Mouse (Mus musculus) midbrain, embryonic 15.5 days (tissue): Measurements from ENCODE around the gene Kcng4. TPM values are rescaled to one million over a fixed set of nuclear protein-coding genes. Genes with fewer than 3 reads are reported as not detected.

ENCODE experiments used
- ATAC-seq: fragments of 200-750 bp; cut with Nextera tagmentation; replicated peaks from 2 replicates; pipeline ENCODE4 v1.8.0; 2017; ENCODE audit warnings: moderate TSS enrichment
- H3K27ac ChIP-seq: fragments of 300-500 bp; sonication (generic); 2 replicates; pipeline ENCODE4 v1.5.1; 2015; ENCODE audit warnings: mild to moderate bottlenecking, inconsistent platforms
- H3K27me3 ChIP-seq: fragments of 300-500 bp; sonication (generic); replicated peaks from 2 replicates; pipeline ENCODE4 v1.6.1; 2015; ENCODE audit warnings: inconsistent platforms
- H3K36me3 ChIP-seq: fragments of 300-500 bp; sonication (generic); replicated peaks from 2 replicates; pipeline ENCODE4 v1.6.1; 2015; ENCODE audit warnings: inconsistent platforms
- H3K4me1 ChIP-seq: fragments of 300-500 bp; sonication (generic); 2 replicates; pipeline ENCODE4 v1.6.1; 2015; ENCODE audit warnings: inconsistent platforms
- H3K4me2 ChIP-seq: fragments of 300-500 bp; sonication (generic); 2 replicates; pipeline ENCODE4 v1.6.1; 2015; ENCODE audit warnings: inconsistent platforms, mild to moderate bottlenecking, moderate library complexity
- H3K4me3 ChIP-seq: fragments of 300-500 bp; sonication (generic); 2 replicates; pipeline ENCODE4 v1.5.1; 2015; ENCODE audit warnings: mild to moderate bottlenecking, inconsistent platforms
- H3K9ac ChIP-seq: fragments of 300-500 bp; sonication (generic); 2 replicates; pipeline ENCODE4 v1.6.1; 2015; ENCODE audit warnings: mild to moderate bottlenecking, inconsistent platforms
- H3K9me3 ChIP-seq: fragments of 300-500 bp; sonication (generic); 2 replicates; pipeline ENCODE4 v1.6.1; 2016; ENCODE audit warnings: inconsistent platforms
- WGBS: fragments of 180-500 bp; shearing (Covaris S2); methylation state at CpG from one replicate; pipeline ENCODE4 v1.1.7; 2015; ENCODE audit warnings: mixed read lengths; 5-methylcytosine and 5-hydroxymethylcytosine counted together
- polyA plus RNA-seq: library from polyadenylated mRNA; unstranded; fragments of >200 nt; fragmentation: Nextera tagmentation; extraction: Ambion mirVana; gene quantifications from 2 replicates; pipeline ENCODE4 v1.2.1, GENCODE M21; 2015

The Kcng4 gene
- polyA plus RNA-seq, 1 experiment from 2014 or later = 0.14 TPM

DNA sequence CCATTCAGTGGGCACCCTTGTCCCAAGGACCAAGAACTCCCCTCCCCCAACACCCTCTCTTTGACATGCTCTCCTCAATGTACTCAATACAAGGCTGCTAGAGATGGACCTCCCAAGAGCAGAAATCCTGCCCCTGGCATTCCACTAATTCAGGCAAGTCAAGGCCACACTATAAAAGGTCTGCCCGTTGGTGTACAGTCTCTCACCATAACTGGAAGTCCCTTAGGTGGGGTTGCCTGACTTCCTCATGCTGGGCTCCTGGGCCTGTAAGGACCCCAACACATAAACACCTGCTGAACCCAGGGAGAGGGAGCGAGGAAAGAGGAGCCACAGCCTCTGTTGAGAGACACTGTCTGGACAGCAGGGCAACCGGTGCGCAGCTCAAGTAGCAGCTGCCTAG lies 31.7 kb downstream of the Kcng4 start:
- 96% methylated on average over 4 of the region's 4 CpGs for WGBS
- peak overlapping the region; percentile 85; the same call in 1 of the 2 replicates for H3K9ac ChIP-seq
- H3K36me3 ChIP-seq = peaks cover 19% of the 10 kb centered on the region
- H3K4me3 ChIP-seq = peak overlapping the region; percentile 89
- no peaks in the 10 kb centered on the region for H3K9me3 ChIP-seq
- ATAC-seq = no peak
- no peak overlapping the region for H3K27ac ChIP-seq
- peak overlapping the region; percentile 89 for H3K4me2 ChIP-seq
- peaks cover 18% of the 10 kb centered on the region for H3K4me1 ChIP-seq
- H3K27me3 ChIP-seq = no peaks in the 10 kb centered on the region

DNA sequence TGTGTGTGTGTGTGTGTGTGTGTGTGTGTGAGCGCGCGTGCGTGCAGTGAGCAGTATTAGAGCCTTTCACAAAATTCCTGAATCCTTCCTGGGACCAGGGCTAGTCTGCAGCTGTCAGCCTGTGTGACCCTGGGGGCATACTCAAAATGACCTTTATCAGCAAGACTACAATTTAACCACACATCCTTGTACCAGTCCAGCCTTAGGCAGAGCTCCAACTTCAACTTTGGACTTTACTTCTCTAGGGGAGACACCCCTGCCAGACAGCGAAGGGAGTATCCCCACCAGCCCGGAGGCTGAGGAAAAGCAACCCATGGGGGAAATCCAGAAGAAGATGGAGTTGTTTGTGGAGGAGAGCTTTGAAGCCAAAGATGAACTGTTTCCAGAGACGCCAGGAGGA lies 44.0 kb downstream of the Kcng4 start:
- Histone ChIP-seq H3K4me3 (no peak overlapping the region), H3K9me3 (no peaks in the 10 kb centered on the region), H3K4me2 (no peak overlapping the region), H3K36me3 (no peaks in the 10 kb centered on the region), H3K4me1 (no peaks in the 10 kb centered on the region), H3K27me3 (no peaks in the 10 kb centered on the region), H3K9ac (no peak overlapping the region), H3K27ac (no peak overlapping the region)
- ATAC-seq = no peak
- WGBS = 97% methylated on average over 7 of the region's 7 CpGs

DNA sequence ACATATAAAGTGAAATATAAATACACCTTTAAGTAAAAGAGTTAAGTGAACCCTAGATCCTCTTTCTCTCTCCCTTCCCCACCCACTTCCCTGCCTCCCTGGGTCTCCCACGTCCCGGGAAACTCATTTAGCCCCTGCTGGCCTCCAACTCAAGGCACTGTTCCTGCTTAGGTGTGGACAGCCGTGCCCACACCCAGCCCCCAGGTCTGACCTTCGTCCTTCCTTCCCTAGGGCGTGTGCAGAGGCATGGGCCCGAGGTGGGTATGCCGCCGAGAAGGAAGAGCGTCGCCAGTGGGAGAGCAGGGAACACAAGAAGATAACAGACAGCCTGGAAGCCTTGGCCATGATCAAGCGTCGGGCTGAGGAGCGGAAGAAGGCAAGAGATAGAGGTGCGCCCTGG lies 45.1 kb downstream of the Kcng4 start:
- no peaks in the 10 kb centered on the region for H3K4me1 ChIP-seq
- H3K9me3 ChIP-seq = no peaks in the 10 kb centered on the region
- no peak for ATAC-seq
- no peak overlapping the region for H3K9ac ChIP-seq
- H3K27ac ChIP-seq = no peak overlapping the region
- no peaks in the 10 kb centered on the region for H3K36me3 ChIP-seq
- no peaks in the 10 kb centered on the region for H3K27me3 ChIP-seq
- 85% methylated on average over 14 of the region's 14 CpGs for WGBS
- no peak overlapping the region for H3K4me2 ChIP-seq
- H3K4me3 ChIP-seq = no peak overlapping the region

DNA sequence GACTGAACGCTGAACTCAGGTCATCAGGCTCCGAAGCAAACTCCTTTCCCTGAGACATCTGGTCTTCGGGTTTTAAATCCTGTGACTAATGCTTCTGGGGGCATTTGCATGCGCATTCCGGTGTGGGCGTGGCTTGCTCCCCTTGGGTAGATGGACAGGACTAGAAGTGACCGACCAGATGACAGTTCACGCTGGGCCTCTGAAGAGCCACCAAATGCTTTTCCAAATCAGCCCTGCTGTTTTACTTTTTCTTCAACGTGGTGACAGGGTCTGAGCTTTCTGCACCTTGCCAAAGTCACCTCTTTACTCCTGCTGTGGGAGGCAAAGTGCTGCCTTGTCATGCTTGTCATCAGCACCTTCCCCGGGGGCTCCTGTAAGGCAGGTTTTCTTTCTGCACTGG lies 46.6 kb downstream of the Kcng4 start:
- Histone ChIP-seq H3K27me3 (no peaks in the 10 kb centered on the region), H3K4me3 (no peak overlapping the region), H3K4me1 (no peaks in the 10 kb centered on the region), H3K36me3 (no peaks in the 10 kb centered on the region), H3K9ac (no peak overlapping the region), H3K4me2 (no peak overlapping the region), H3K9me3 (no peaks in the 10 kb centered on the region), H3K27ac (no peak overlapping the region)
- ATAC-seq = no peak
- WGBS = 15% methylated on average over 10 of the region's 10 CpGs

DNA sequence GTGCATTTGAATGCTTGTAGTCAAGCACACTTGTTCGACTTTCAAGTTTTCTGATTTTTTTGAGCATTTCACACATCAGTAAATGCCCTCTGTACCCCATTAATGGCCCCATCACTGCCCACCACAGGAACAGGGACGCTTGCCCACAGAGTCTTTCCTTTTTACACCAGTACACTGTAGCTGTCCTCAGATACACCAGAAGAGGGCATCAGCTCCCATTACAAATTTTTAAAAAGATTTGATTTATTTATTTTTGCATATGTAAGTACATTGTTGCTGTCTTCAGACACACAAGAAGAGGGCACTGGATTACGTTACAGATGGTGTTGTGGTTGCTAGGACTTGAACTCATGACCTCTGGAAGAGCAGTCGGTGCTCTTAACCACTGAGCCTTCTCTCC lies 47.2 kb downstream of the Kcng4 start:
- H3K4me2 ChIP-seq = no peak overlapping the region
- no peaks in the 10 kb centered on the region for H3K4me1 ChIP-seq
- no peaks in the 10 kb centered on the region for H3K9me3 ChIP-seq
- no peak overlapping the region for H3K4me3 ChIP-seq
- H3K9ac ChIP-seq = no peak overlapping the region
- WGBS = 73% methylated on average over 4 of the region's 4 CpGs
- no peaks in the 10 kb centered on the region for H3K36me3 ChIP-seq
- no peak for ATAC-seq
- H3K27me3 ChIP-seq = no peaks in the 10 kb centered on the region
- no peak overlapping the region for H3K27ac ChIP-seq

GRCm38 (mm10) chr8:119585901-119586300 lies 49.6 kb downstream of the Kcng4 start:
- Histone ChIP-seq H3K9me3 (no peaks in the 10 kb centered on the region), H3K9ac (no peak overlapping the region), H3K4me2 (peak overlapping the region; percentile 48), H3K4me1 (no peaks in the 10 kb centered on the region), H3K36me3 (no peaks in the 10 kb centered on the region), H3K27ac (no peak overlapping the region), H3K4me3 (peak overlapping the region; percentile 26), H3K27me3 (no peaks in the 10 kb centered on the region)
- no peak for ATAC-seq
- whole genome bisulfite sequencing = 32% methylated on average over 24 of the region's 24 CpGs

DNA sequence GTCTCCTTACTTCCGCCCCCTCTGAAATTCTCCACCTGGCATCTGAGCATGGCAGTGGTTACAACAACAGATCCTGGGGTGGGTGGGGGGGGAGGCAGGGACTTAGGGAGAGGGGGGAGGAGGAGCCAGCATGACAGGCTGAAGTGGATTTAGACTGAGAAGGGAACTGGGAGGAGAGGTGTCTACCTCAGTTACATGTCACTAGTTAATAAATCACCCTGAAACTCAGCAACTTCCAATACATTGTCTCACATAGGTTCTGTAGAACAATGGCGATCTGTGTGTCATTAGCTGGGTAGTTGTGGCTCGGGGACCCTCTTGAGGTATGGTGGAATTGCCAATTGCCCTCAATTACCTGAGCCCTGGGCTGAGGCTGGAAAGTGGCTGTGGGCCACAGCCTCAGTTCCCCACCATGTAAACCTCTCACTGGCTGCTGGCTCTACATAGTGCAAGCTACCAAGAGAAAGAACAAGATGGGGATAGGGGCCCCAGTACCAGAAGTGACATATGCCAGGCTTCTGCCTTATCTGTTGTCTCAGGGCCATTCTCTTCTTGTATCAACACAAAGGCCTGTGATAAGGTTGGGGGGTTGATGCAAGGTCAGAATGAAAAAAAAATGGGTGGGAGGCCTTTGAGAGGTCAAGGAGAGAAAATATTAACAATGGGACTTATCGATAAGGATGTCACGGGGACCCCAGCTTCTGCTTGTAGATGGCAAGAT lies 54.9 kb downstream of the Kcng4 start:
- no peak overlapping the region for H3K27ac ChIP-seq
- H3K4me2 ChIP-seq = no peak overlapping the region
- peaks cover under 1% of the 10 kb centered on the region for H3K4me1 ChIP-seq
- no peak for ATAC-seq
- no peak overlapping the region for H3K4me3 ChIP-seq
- H3K27me3 ChIP-seq = peaks cover 15% of the 10 kb centered on the region
- no peaks in the 10 kb centered on the region for H3K9me3 ChIP-seq
- H3K36me3 ChIP-seq = no peaks in the 10 kb centered on the region
- no peak overlapping the region for H3K9ac ChIP-seq
- 89% methylated on average over 5 of the region's 5 CpGs for WGBS

GRCm38 (mm10) chr8:119579096-119579495 lies 56.4 kb downstream of the Kcng4 start:
- no peaks in the 10 kb centered on the region for H3K9me3 ChIP-seq
- H3K4me3 ChIP-seq = no peak overlapping the region
- H3K4me2 ChIP-seq = no peak overlapping the region
- WGBS = 44% methylated on average over 13 of the region's 13 CpGs
- ATAC-seq = no peak
- peaks cover 15% of the 10 kb centered on the region for H3K27me3 ChIP-seq
- no peak overlapping the region for H3K27ac ChIP-seq
- no peaks in the 10 kb centered on the region for H3K36me3 ChIP-seq
- no peak overlapping the region for H3K9ac ChIP-seq
- peaks cover 7% of the 10 kb centered on the region for H3K4me1 ChIP-seq

DNA sequence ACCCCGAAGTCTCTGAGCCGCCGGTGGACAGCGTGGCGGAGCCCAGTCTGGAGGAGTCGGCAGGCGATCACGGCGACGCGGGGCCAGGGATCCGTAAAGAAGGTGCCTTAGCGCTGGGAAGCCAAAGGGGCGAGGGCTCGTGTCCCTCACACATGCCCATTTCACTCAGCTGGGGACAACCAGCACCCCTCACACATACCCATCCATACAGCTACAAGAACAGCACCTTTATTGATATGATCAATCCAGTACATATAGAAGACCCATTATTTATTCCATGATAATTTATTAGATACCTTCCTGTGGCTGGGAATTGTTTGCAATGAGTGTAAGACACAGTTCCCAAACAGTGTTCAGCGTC lies 60.1 kb downstream of the Kcng4 start:
- H3K9ac ChIP-seq = peak overlapping the region; percentile 77
- peaks cover 15% of the 10 kb centered on the region for H3K27me3 ChIP-seq
- WGBS = 1% methylated on average over 16 of the region's 16 CpGs
- H3K9me3 ChIP-seq = no peaks in the 10 kb centered on the region
- H3K27ac ChIP-seq = peak overlapping the region; percentile 79; the same call in 1 of the 2 replicates
- peak; percentile 66; the same call in 1 of the 2 replicates for ATAC-seq
- H3K36me3 ChIP-seq = no peaks in the 10 kb centered on the region
- H3K4me2 ChIP-seq = peak overlapping the region; percentile 82
- H3K4me3 ChIP-seq = peak overlapping the region; percentile 76
- peaks cover 25% of the 10 kb centered on the region for H3K4me1 ChIP-seq

- H3K4me3 ChIP-seq = peak within 1 kb of the TSS; percentile 76
- no peaks in the 10 kb centered on the region for H3K36me3 ChIP-seq
- H3K9me3 ChIP-seq = no peaks in the 10 kb centered on the region
- WGBS = under 1% methylated on average over 81 of the region's 97 CpGs
- peak within 1 kb of the TSS; percentile 82 for H3K4me2 ChIP-seq
- ATAC-seq = peak; percentile 86
- H3K27me3 ChIP-seq = peaks cover 15% of the 10 kb centered on the region
- H3K9ac ChIP-seq = peak within 1 kb of the TSS; percentile 77
- peak within 1 kb of the TSS; percentile 79 for H3K27ac ChIP-seq
- H3K4me1 ChIP-seq = peaks cover 25% of the 10 kb centered on the region
Observed at GRCm38 (mm10) chr8:119574437-119575365, 60.8 kb downstream of the Kcng4 start, which contains the start of the genes Hsdl1 and Dnaaf1. Gene Hsdl1, minus strand, starts transcription at chr8:119575183. Gene Dnaaf1, plus strand, starts transcription at chr8:119575235.
